ENCODE assay signal across 8 mouse cellular contexts in genomic region chr14:15437046-15437445, GRCm38 (mm10). TPM values are rescaled to one million over a fixed set of nuclear protein-coding genes. Genes with fewer than 3 reads are reported as not detected.
A peak's percentile ranks its signal among the peaks of the same experiment; 100 is the strongest.
DNase-seq lines count a peak whose midpoint lies in the region; ATAC-seq and TF ChIP-seq lines count a peak whose summit lies in the region.

No protein-coding gene starts in this region.

- TF ChIP-seq CTCF in midbrain, postnatal 0 days (IDR thresholded peaks at IDR 0.05): no peak

- peak overlapping the region; percentile 62 for H3K4me3 ChIP-seq in kidney, embryonic 15.5 days (replicated peaks)
- H3K4me3 ChIP-seq in embryonic facial prominence, embryonic 15.5 days (replicated peaks): peak overlapping the region; percentile 55
- H3K4me3 ChIP-seq in hindbrain, embryonic 13.5 days: peak overlapping the region; percentile 68
- H3K4me3 ChIP-seq in midbrain, postnatal 0 days (ENCODE audit: low read depth, low read length): peak overlapping the region; percentile 76

- ATAC-seq in kidney, embryonic 15.5 days (replicated peaks; ENCODE audit: low FRiP score): no peak
- ATAC-seq in embryonic facial prominence, embryonic 15.5 days (ENCODE audit: insufficient number of reproducible peaks, low FRiP score, low TSS enrichment, low read depth): no peak
- no peak for ATAC-seq in hindbrain, embryonic 13.5 days (ENCODE audit: low FRiP score)
- peak; percentile 1; the same call in 1 of the 2 replicates for ATAC-seq in midbrain, postnatal 0 days (ENCODE audit: low FRiP score)
- ATAC-seq in megakaryocyte progenitor cell, adult 5-6 weeks (replicated peaks; ENCODE audit: poor library complexity): no peak

- no peak for DNase-seq in kidney, adult 9 months
- no peak for DNase-seq in midbrain, postnatal 0 days (ENCODE audit: low spot score)
- DNase-seq in ovary, postnatal 14 days (ENCODE audit: low spot score): no peak
- no peak for DNase-seq in urinary bladder, adult 18-20 months (ENCODE audit: low spot score in 2 of 2)

- H3K27me3 ChIP-seq in kidney, embryonic 15.5 days: peaks cover 32% of the 10 kb centered on the region
- H3K27me3 ChIP-seq in embryonic facial prominence, embryonic 15.5 days: peaks cover 20% of the 10 kb centered on the region
- peaks cover 32% of the 10 kb centered on the region for H3K27me3 ChIP-seq in hindbrain, embryonic 13.5 days
- H3K27me3 ChIP-seq in midbrain, postnatal 0 days (ENCODE audit: insufficient read depth, low read length): no peaks in the 10 kb centered on the region

- no peaks in the 10 kb centered on the region for H3K9me3 ChIP-seq in kidney, embryonic 15.5 days (replicated peaks)
- H3K9me3 ChIP-seq in embryonic facial prominence, embryonic 15.5 days (replicated peaks): no peaks in the 10 kb centered on the region
- no peaks in the 10 kb centered on the region for H3K9me3 ChIP-seq in hindbrain, embryonic 13.5 days
- no peaks in the 10 kb centered on the region for H3K9me3 ChIP-seq in midbrain, postnatal 0 days (ENCODE audit: low read length)

- H3K36me3 ChIP-seq in kidney, embryonic 15.5 days: no peaks in the 10 kb centered on the region
- H3K36me3 ChIP-seq in embryonic facial prominence, embryonic 15.5 days: no peaks in the 10 kb centered on the region
- no peaks in the 10 kb centered on the region for H3K36me3 ChIP-seq in hindbrain, embryonic 13.5 days
- H3K36me3 ChIP-seq in midbrain, postnatal 0 days (ENCODE audit: insufficient read depth, low read length): no peaks in the 10 kb centered on the region

- no peak overlapping the region for H3K9ac ChIP-seq in kidney, embryonic 15.5 days
- H3K9ac ChIP-seq in embryonic facial prominence, embryonic 15.5 days: no peak overlapping the region
- peak overlapping the region; percentile 76 for H3K9ac ChIP-seq in hindbrain, embryonic 13.5 days
- peak overlapping the region; percentile 80 for H3K9ac ChIP-seq in midbrain, postnatal 0 days (replicated peaks; ENCODE audit: low read length, poor library complexity, severe bottlenecking)

- WGBS in kidney, embryonic 15.5 days: 53% methylated on average over 4 of the region's 4 CpGs
- WGBS in embryonic facial prominence, embryonic 15.5 days: 45% methylated on average over 4 of the region's 4 CpGs
- WGBS in hindbrain, embryonic 13.5 days: 46% methylated on average over 4 of the region's 4 CpGs
- WGBS in midbrain, postnatal 0 days: 40% methylated on average over 4 of the region's 4 CpGs

- peak overlapping the region; percentile 98 for H3K4me2 ChIP-seq in kidney, embryonic 15.5 days
- peak overlapping the region; percentile 96 for H3K4me2 ChIP-seq in embryonic facial prominence, embryonic 15.5 days (replicated peaks)
- peak overlapping the region; percentile 94 for H3K4me2 ChIP-seq in hindbrain, embryonic 13.5 days
- peak overlapping the region; percentile 83 for H3K4me2 ChIP-seq in midbrain, postnatal 0 days (ENCODE audit: low read depth, low read length, poor library complexity, severe bottlenecking)

- peaks cover 13% of the 10 kb centered on the region for H3K4me1 ChIP-seq in kidney, embryonic 15.5 days
- H3K4me1 ChIP-seq in embryonic facial prominence, embryonic 15.5 days: peaks cover 17% of the 10 kb centered on the region; the same call in 1 of the 2 replicates
- peaks cover 6% of the 10 kb centered on the region for H3K4me1 ChIP-seq in hindbrain, embryonic 13.5 days (replicated peaks)
- H3K4me1 ChIP-seq in midbrain, postnatal 0 days (ENCODE audit: insufficient read depth, low read length): peaks cover 6% of the 10 kb centered on the region; the same call in 1 of the 2 replicates

- no peak overlapping the region for H3K27ac ChIP-seq in kidney, embryonic 15.5 days
- H3K27ac ChIP-seq in embryonic facial prominence, embryonic 15.5 days (replicated peaks): no peak overlapping the region
- H3K27ac ChIP-seq in hindbrain, embryonic 13.5 days: no peak overlapping the region
- H3K27ac ChIP-seq in midbrain, postnatal 0 days (ENCODE audit: low read depth, low read length): peak overlapping the region; percentile 92

RNA-seq across cellular contexts. Expression of gene Lrrc3b, which starts 1.7 kb away (rescaled TPM):
- polyA plus RNA-seq in kidney, embryonic 15.5 days (2015; fragmentation: Nextera tagmentation; extraction: Ambion mirVana): 4.4 and 5.4 TPM in 2 replicates
- 2.7 and 3.7 TPM in 2 replicates for polyA plus RNA-seq in embryonic facial prominence, embryonic 15.5 days (2015; fragmentation: Nextera tagmentation; extraction: Ambion mirVana)
- polyA plus RNA-seq in hindbrain, embryonic 13.5 days (2015; fragmentation: Nextera tagmentation; extraction: Ambion mirVana): 6.7 and 8.1 TPM in 2 replicates
- total RNA-seq in midbrain, postnatal 0 days (2014; rRNA removed): 40.4 and 47.8 TPM in 2 replicates
- polyA plus RNA-seq in midbrain, postnatal 0 days (2015; fragmentation: Nextera tagmentation; extraction: Ambion mirVana): 36.7 and 41.8 TPM in 2 replicates
- not detected in 2 replicates for total RNA-seq in megakaryocyte progenitor cell, adult 5-6 weeks (2015)
- not detected in 2 replicates for total RNA-seq in megakaryocyte progenitor cell, adult 5-6 weeks (2017)

Comparison
In these comparisons a context has a peak if more than half of its experiments do, and no peak if none do; other contexts are left out.
1. H3K9ac ChIP-seq: peak in hindbrain, embryonic 13.5 days (single experiment) and midbrain, postnatal 0 days (single experiment); none in kidney, embryonic 15.5 days (single experiment) and embryonic facial prominence, embryonic 15.5 days (single experiment).
2. Peak in every context shown above with its lines, with median percentiles within 50 percentile points of each other: H3K4me2 ChIP-seq and H3K4me3 ChIP-seq.